Comparison of ENCODE assay signal across 8 mouse cellular contexts in the genomic region with DNA sequence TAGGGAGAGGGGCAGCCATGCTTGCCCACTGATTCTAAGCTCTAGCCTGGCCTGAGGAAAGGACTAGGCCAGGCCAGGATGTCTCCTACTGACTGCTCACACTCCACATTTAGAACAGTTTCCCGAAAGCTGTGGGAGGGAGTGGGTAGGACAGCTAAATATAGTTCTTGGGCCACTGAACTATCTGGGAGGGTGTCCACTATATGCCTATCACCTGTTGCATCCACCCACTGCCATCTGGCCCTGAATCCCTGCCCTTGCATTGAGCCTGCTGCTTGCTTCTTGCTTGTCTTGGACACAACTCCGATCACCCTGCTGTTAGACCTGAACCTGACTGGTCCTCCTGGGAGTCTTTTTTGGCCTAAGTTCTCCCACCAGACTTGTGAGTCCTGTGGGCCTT. TPM values are rescaled to one million over a fixed set of nuclear protein-coding genes. Genes with fewer than 3 reads are reported as not detected.
A peak's percentile ranks its signal among the peaks of the same experiment; 100 is the strongest.
DNase-seq lines count a peak whose midpoint lies in the region; ATAC-seq and TF ChIP-seq lines count a peak whose summit lies in the region.

TSS of gene Trim72 (plus strand) at position 262 of the 400 bp plus-strand sequence.

- intact Hi-C loops in heart, adult 2 months (cut with DNase I): loop anchor here (2.0 kb wide), 1 partner anchor 201 kb away; no protein-coding TSS in a partner anchor

- H3K27me3 ChIP-seq in heart, adult 2 months (ENCODE audit: control insufficient read depth, insufficient read depth, low read length): no peaks in the 10 kb centered on the region
- no peaks in the 10 kb centered on the region for H3K27me3 ChIP-seq in intestine, postnatal 0 days (replicated peaks; ENCODE audit: control insufficient read depth, insufficient read depth, low read length)

- peak within 1 kb of the TSS; percentile 50 for H3K4me3 ChIP-seq in heart, adult 2 months
- H3K4me3 ChIP-seq in intestine, postnatal 0 days (ENCODE audit: low read depth, low read length): peak within 1 kb of the TSS; percentile 29

- no peaks in the 10 kb centered on the region for H3K79me2 ChIP-seq in heart, adult 2 months (replicated peaks; ENCODE audit: control insufficient read depth, insufficient read depth, low read length)

- peak within 1 kb of the TSS; percentile 59 for H3K4me2 ChIP-seq in intestine, postnatal 0 days (replicated peaks; ENCODE audit: low read depth)

- TF ChIP-seq EP300 in heart, adult 2 months (IDR thresholded peaks at IDR 0.05; ENCODE audit: insufficient read depth, low read depth, low read length): peak; percentile 86; the same call in 1 of the 2 replicates

- no peak for DNase-seq in cerebellum, postnatal 4 days (ENCODE audit: low spot score in 2 of 2)
- DNase-seq in cerebellum, adult 18-20 months: peak; percentile 74 to 83
- DNase-seq in heart, adult 2 months: peak; percentile 56 to 72
- DNase-seq in layer of hippocampus, postnatal 14 days (ENCODE audit: low spot score in 2 of 2): no peak
- DNase-seq in embryo, embryonic 11 days: no peak
- DNase-seq in retina, embryonic 14.5 days (ENCODE audit: low spot score): no peak

- peak; percentile 89 for ATAC-seq in cerebellum, adult (ENCODE audit: insufficient number of reproducible peaks, low FRiP score, low TSS enrichment)
- no peak for ATAC-seq in intestine, postnatal 0 days

- H3K4me1 ChIP-seq in heart, adult 2 months (ENCODE audit: control insufficient read depth, insufficient read depth, low read length): peaks cover 5% of the 10 kb centered on the region; the same call in 1 of the 2 replicates
- peaks cover 19% of the 10 kb centered on the region for H3K4me1 ChIP-seq in intestine, postnatal 0 days (replicated peaks; ENCODE audit: control insufficient read depth, insufficient read depth, low read length)

- 47% methylated on average over 2 of the region's 2 CpGs for WGBS in heart, adult 2 months
- WGBS in intestine, postnatal 0 days: 58% methylated on average over 2 of the region's 2 CpGs

- peak; percentile 86 for TF ChIP-seq POLR2A in heart, adult 2 months (IDR thresholded peaks at IDR 0.05; ENCODE audit: insufficient read depth, low read depth, low read length)

- peak within 1 kb of the TSS; percentile 79 for H3K9ac ChIP-seq in heart, adult 2 months (ENCODE audit: low read depth, low read length)
- peak within 1 kb of the TSS; percentile 47 for H3K9ac ChIP-seq in intestine, postnatal 0 days (ENCODE audit: low read depth, low read length)

- no peak for TF ChIP-seq CTCF in heart, adult 2 months (IDR thresholded peaks at IDR 0.05)
- no peak for TF ChIP-seq CTCF in intestine, postnatal 0 days (IDR thresholded peaks at IDR 0.05; ENCODE audit: low read depth)

- H3K36me3 ChIP-seq in heart, adult 2 months (ENCODE audit: control insufficient read depth, insufficient read depth, low read length): peaks cover 5% of the 10 kb centered on the region; the same call in 1 of the 2 replicates
- H3K36me3 ChIP-seq in intestine, postnatal 0 days (ENCODE audit: control insufficient read depth, insufficient read depth): no peaks in the 10 kb centered on the region

- no peaks in the 10 kb centered on the region for H3K9me3 ChIP-seq in intestine, postnatal 0 days (ENCODE audit: control insufficient read depth)

- H3K27ac ChIP-seq in heart, adult 2 months: peak within 1 kb of the TSS; percentile 92
- H3K27ac ChIP-seq in intestine, postnatal 0 days (ENCODE audit: low read depth, low read length): peak within 1 kb of the TSS; percentile 91

RNA-seq across cellular contexts. Expression of gene Trim72, which starts in this region (rescaled TPM):
- total RNA-seq in heart, adult 2 months (2021): 100 to 1,000 TPM; 252 to 303 TPM
- 218 and 278 TPM in 2 replicates for polyA plus RNA-seq in heart, adult 2 months (2012; rRNA removed)
- polyA plus RNA-seq in intestine, postnatal 0 days (2015; fragmentation: Nextera tagmentation; extraction: Ambion mirVana): 0.29 and 0.47 TPM in 2 replicates
- under 1 TPM; 0.25 to 0.36 TPM for total RNA-seq in layer of hippocampus, postnatal 14 days (2021)

Comparison
In these comparisons a context has a peak if more than half of its experiments do, and no peak if none do; other contexts are left out.
1. RNA of gene Trim72 (total RNA-seq): 252 to 303 TPM in heart, adult 2 months; 0.25 to 0.36 TPM in layer of hippocampus, postnatal 14 days; every median in the first group is over 100 times any median in the second.
2. RNA of gene Trim72 (polyA plus RNA-seq): 218 to 278 TPM in heart, adult 2 months; 0.29 to 0.47 TPM in intestine, postnatal 0 days; every median in the first group is over 100 times any median in the second.
3. DNase-seq: peak in cerebellum, adult 18-20 months (2 of 2) and heart, adult 2 months (2 of 2); none in cerebellum, postnatal 4 days (0 of 2), layer of hippocampus, postnatal 14 days (0 of 2), embryo, embryonic 11 days (single experiment) and retina, embryonic 14.5 days (single experiment).